Mouse (Mus musculus) megakaryocyte, embryonic 14.5 days (primary cell): ENCODE results near the gene Schip1. TPM values are rescaled to one million over a fixed set of nuclear protein-coding genes. Genes with fewer than 3 reads are reported as not detected.

Source experiments
- H3K27me3 ChIP-seq: replicated peaks from 2 replicates; pipeline ENCODE3; 2012; ENCODE audit warnings: inconsistent platforms
- H3K36me3 ChIP-seq: replicated peaks from 2 replicates; pipeline ENCODE3; 2012; ENCODE audit warnings: low read length, inconsistent platforms, mixed read lengths
- H3K4me1 ChIP-seq: 2 replicates; pipeline ENCODE4 v1.6.1; 2012; ENCODE audit warnings: inconsistent platforms
- H3K4me3 ChIP-seq: replicated peaks from 2 replicates; pipeline ENCODE3; 2012; ENCODE audit warnings: moderate library complexity, mild to moderate bottlenecking, inconsistent platforms
- H3K9me3 ChIP-seq: 2 replicates; pipeline ENCODE4 v1.6.1; 2012; ENCODE audit warnings: inconsistent platforms
- FLI1 ChIP-seq: IDR thresholded peaks from 2 replicates; pipeline ENCODE4 v1.6.1; 2012; ENCODE audit warnings: low read length, inconsistent platforms, mixed read lengths
- GATA1 ChIP-seq: IDR thresholded peaks from 3 replicates; pipeline ENCODE4 v1.6.1; 2012; ENCODE audit warnings: mixed read lengths, low read length, inconsistent platforms, borderline replicate concordance
- polyA plus RNA-seq: library from polyadenylated mRNA; stranded (reverse); fragments of >175 nt; gene quantifications from 2 replicates; pipeline ENCODE4 v1.2.3, GENCODE M21; 2012; ENCODE audit warnings: low replicate concordance; ENCODE audit not compliant: insufficient read depth

Gene Schip1
- polyA plus RNA-seq, 1 experiment: 18.7 TPM

GRCm38 (mm10) chr3:68202162-68202902 is 137.7 kb downstream of the Schip1 start:
- Histone ChIP-seq H3K4me1 (peaks cover 24% of the 10 kb centered on the region), H3K36me3 (no peaks in the 10 kb centered on the region), H3K27me3 (no peaks in the 10 kb centered on the region), H3K9me3 (no peaks in the 10 kb centered on the region), H3K4me3 (peak overlapping the region; percentile 21)
- TF ChIP-seq GATA1 (no peak), FLI1 (no peak)

GRCm38 (mm10) chr3:68203934-68204467 is 139.4 kb downstream of the Schip1 start:
- Histone ChIP-seq H3K9me3 (no peaks in the 10 kb centered on the region), H3K27me3 (no peaks in the 10 kb centered on the region), H3K36me3 (no peaks in the 10 kb centered on the region), H3K4me1 (peaks cover 24% of the 10 kb centered on the region), H3K4me3 (no peak overlapping the region)
- TF ChIP-seq GATA1 (no peak), FLI1 (no peak)

GRCm38 (mm10) chr3:68210422-68210821 is 145.8 kb downstream of the Schip1 start:
- peaks cover 6% of the 10 kb centered on the region; the same call in 1 of the 2 replicates for H3K4me1 ChIP-seq
- no peaks in the 10 kb centered on the region for H3K36me3 ChIP-seq
- H3K9me3 ChIP-seq: 0 out of 2 replicates have a peak, but pooled peaks cover 7% of the 10 kb centered on the region
- no peak overlapping the region for H3K4me3 ChIP-seq
- peaks cover 2% of the 10 kb centered on the region for H3K27me3 ChIP-seq
- no peak for TF ChIP-seq GATA1
- TF ChIP-seq FLI1: no peak

GRCm38 (mm10) chr3:68221452-68221851 is 156.8 kb downstream of the Schip1 start:
- no peak for TF ChIP-seq GATA1
- TF ChIP-seq FLI1: no peak
- Histone ChIP-seq H3K9me3 (no peaks in the 10 kb centered on the region), H3K36me3 (no peaks in the 10 kb centered on the region), H3K4me3 (no peak overlapping the region), H3K27me3 (peaks cover 2% of the 10 kb centered on the region), H3K4me1 (no peaks in the 10 kb centered on the region)

GRCm38 (mm10) chr3:68239887-68240286 is 175.3 kb downstream of the Schip1 start:
- Histone ChIP-seq H3K4me3 (no peak overlapping the region), H3K27me3 (peaks cover 3% of the 10 kb centered on the region), H3K9me3 (no peaks in the 10 kb centered on the region), H3K36me3 (no peaks in the 10 kb centered on the region), H3K4me1 (no peaks in the 10 kb centered on the region)
- TF ChIP-seq GATA1 (no peak), FLI1 (no peak)

- Histone ChIP-seq H3K4me3 (no peak overlapping the region), H3K36me3 (no peaks in the 10 kb centered on the region), H3K4me1 (no peaks in the 10 kb centered on the region), H3K9me3 (no peaks in the 10 kb centered on the region), H3K27me3 (peaks cover 3% of the 10 kb centered on the region)
- TF ChIP-seq GATA1 (no peak), FLI1 (no peak)
These were observed 178.6 kb downstream of the Schip1 start for GRCm38 (mm10) chr3:68243239-68243638.

- Histone ChIP-seq H3K4me1 (no peaks in the 10 kb centered on the region), H3K4me3 (no peak overlapping the region), H3K36me3 (no peaks in the 10 kb centered on the region), H3K9me3 (no peaks in the 10 kb centered on the region), H3K27me3 (peaks cover 3% of the 10 kb centered on the region)
- TF ChIP-seq FLI1 (no peak), GATA1 (no peak)
These were observed 181.6 kb downstream of the Schip1 start for GRCm38 (mm10) chr3:68246154-68246553.

GRCm38 (mm10) chr3:68250589-68250988 is 186.0 kb downstream of the Schip1 start:
- TF ChIP-seq FLI1 (no peak), GATA1 (no peak)
- no peaks in the 10 kb centered on the region for H3K27me3 ChIP-seq
- no peaks in the 10 kb centered on the region for H3K4me1 ChIP-seq
- H3K9me3 ChIP-seq: no peaks in the 10 kb centered on the region
- H3K4me3 ChIP-seq: no peak overlapping the region
- H3K36me3 ChIP-seq: no peaks in the 10 kb centered on the region

GRCm38 (mm10) chr3:68252335-68252734 is 187.7 kb downstream of the Schip1 start:
- Histone ChIP-seq H3K36me3 (no peaks in the 10 kb centered on the region), H3K4me3 (no peak overlapping the region), H3K27me3 (no peaks in the 10 kb centered on the region), H3K9me3 (no peaks in the 10 kb centered on the region), H3K4me1 (no peaks in the 10 kb centered on the region)
- TF ChIP-seq FLI1 (no peak), GATA1 (no peak)

GRCm38 (mm10) chr3:68262304-68262703 is 197.7 kb downstream of the Schip1 start:
- Histone ChIP-seq H3K36me3 (no peaks in the 10 kb centered on the region), H3K4me3 (no peak overlapping the region), H3K27me3 (no peaks in the 10 kb centered on the region), H3K4me1 (no peaks in the 10 kb centered on the region), H3K9me3 (no peaks in the 10 kb centered on the region)
- TF ChIP-seq GATA1 (no peak), FLI1 (no peak)

- Histone ChIP-seq H3K9me3 (peaks cover 5% of the 10 kb centered on the region; the same call in 1 of the 2 replicates), H3K4me1 (peaks cover 10% of the 10 kb centered on the region), H3K36me3 (no peaks in the 10 kb centered on the region), H3K27me3 (peaks cover 2% of the 10 kb centered on the region), H3K4me3 (no peak overlapping the region)
- TF ChIP-seq GATA1: no peak
- TF ChIP-seq FLI1: no peak
These were observed 203.3 kb downstream of the Schip1 start for GRCm38 (mm10) chr3:68267905-68268304.
